Mouse (Mus musculus) lung, postnatal 10 days (tissue): ENCODE results near the gene Mast4.
"Not testable (repeated sequence)": the region's sequence is repeated elsewhere in the genome, so short reads cannot be mapped to it uniquely, and the experiment has no call there.

Experiments
- DNase-seq: peaks from one replicate; pipeline ENCODE4 v3.0.0; 2021

Mast4 gene

GRCm38 (mm10) chr13:102733063-102733462, 601.2 kb downstream of the Mast4 start:
- no peak for DNase-seq

- not testable (repeated sequence) for DNase-seq
Measured at GRCm38 (mm10) chr13:102728951-102729350, 605.3 kb downstream of the Mast4 start.

DNA sequence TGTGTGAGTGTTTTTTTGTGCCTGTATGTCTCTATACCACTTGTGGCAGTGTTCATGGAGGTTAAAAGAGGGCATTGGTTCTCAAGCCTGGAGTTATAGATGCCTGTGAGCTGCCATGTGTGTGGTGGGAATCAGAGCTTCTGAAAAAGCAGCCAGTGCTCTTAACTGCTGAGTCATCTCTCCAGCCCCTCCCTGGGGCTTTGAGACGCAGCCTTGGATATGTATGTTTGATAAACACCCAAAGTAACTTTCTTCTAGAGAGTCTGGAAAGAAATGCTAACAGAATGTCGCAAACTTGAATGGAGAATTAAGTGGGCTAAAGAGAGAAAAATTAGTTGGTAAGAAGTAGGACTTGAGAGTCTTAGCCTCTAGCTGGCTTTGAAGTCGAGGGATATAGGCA, 606.3 kb downstream of the Mast4 start:
- DNase-seq: no peak

DNA sequence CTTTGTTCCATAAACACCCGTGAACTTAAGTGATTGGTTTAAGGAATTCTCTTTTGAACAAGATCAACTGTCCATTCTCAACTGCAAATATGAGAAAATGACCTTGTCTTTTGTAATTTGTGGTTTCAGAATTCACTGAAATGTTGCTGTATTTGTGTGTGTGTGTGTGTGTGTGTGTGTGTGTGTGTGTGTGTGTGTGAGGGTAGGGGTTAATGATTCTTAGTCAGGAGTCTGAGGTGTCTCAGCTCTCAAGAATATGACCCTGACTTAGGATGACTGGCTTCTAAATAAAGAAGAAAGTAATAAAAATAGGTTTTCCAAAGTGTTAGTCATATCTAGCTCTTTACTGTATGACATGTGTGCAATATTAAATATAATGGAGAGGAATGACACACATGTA, 607.4 kb downstream of the Mast4 start:
- no peak for DNase-seq

- DNase-seq: no peak
Measured at GRCm38 (mm10) chr13:102725906-102726305, 608.4 kb downstream of the Mast4 start.

GRCm38 (mm10) chr13:102725416-102725815, 608.9 kb downstream of the Mast4 start:
- no peak for DNase-seq

DNA sequence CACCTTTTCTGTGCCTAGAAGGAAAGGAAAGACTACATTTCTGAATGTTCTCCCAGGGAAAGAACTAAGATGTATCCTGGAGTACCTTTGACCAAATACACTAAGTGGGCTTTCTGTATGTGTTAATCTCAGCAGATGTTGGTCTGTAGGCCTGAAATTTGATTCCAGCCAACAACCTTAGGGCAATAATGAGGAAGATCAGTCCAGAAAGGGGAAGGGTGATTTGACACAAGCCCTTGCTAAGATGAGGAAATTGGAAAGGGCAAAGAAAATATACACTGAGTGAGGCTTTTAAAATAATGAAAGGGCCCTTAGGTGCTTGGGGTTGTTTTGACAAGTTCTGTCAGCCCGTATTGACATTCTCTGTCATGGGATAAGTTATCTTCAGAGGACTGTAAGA, 617.3 kb downstream of the Mast4 start:
- no peak for DNase-seq

GRCm38 (mm10) chr13:102700744-102701143, 633.6 kb downstream of the Mast4 start:
- no peak for DNase-seq

GRCm38 (mm10) chr13:102700176-102700575, 634.1 kb downstream of the Mast4 start:
- DNase-seq: no peak

DNA sequence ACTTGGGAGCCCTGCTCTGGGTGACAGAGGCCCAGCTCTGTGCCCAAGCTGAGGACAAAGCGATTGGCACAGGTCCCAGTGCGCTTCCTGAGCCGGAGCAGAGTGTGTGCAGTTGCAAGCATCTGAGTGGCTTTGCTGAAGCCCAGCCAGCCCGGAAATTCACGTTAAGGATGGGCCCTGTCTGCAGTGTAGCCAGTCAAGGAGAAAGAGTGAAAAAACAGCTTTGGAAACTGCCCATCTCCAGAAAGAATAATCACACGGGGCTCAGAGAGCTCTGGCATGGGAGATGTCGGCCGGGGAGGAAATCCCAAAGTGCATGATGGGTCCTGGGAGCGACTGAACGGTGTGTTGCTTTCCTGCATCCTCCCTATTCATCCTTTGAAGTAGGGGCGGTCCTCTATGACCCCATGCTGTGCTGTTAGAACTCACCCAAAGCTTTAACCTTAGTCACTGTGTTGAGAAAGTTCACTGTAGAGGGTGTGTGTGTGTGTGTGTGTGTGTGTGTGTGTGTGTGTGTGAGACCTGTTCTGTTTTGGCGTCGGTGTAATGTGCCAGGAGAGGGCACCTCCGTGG, 635.5 kb downstream of the Mast4 start:
- DNase-seq: peak; percentile 84

- DNase-seq: no peak
Measured at GRCm38 (mm10) chr13:102698335-102698734, 636.0 kb downstream of the Mast4 start.

GRCm38 (mm10) chr13:102695121-102695905, 639.0 kb downstream of the Mast4 start:
- no peak for DNase-seq

- DNase-seq: no peak
Measured at GRCm38 (mm10) chr13:102694154-102694553, 640.1 kb downstream of the Mast4 start.

- peak; percentile 31 for DNase-seq
Measured at GRCm38 (mm10) chr13:102693341-102693801, 640.9 kb downstream of the Mast4 start, which contains the start of gene Cd180. Cd180 (plus strand) TSS chr13:102693558.

GRCm38 (mm10) chr13:102691408-102692150, 642.7 kb downstream of the Mast4 start:
- DNase-seq: no peak

DNA sequence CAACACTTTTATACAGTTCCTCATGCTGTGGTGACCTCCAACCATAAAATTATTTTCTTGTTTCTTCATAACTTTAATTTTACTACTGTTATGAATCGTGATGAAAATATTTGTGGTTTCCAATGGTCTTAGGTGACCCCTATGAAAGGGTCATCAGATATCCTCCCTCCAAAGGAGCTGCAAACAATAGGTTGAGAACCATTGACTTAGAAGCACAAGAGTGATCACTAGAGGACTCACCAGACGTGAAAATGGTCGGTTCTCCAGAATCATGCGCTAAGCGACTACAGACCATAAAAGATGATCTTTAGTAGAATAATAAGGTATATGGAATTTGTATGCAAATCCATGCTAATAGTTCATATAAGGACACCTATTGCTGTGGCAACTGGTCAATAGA, 644.1 kb downstream of the Mast4 start:
- no peak for DNase-seq

- DNase-seq: no peak
Measured at GRCm38 (mm10) chr13:102689201-102690090, 644.9 kb downstream of the Mast4 start.

DNA sequence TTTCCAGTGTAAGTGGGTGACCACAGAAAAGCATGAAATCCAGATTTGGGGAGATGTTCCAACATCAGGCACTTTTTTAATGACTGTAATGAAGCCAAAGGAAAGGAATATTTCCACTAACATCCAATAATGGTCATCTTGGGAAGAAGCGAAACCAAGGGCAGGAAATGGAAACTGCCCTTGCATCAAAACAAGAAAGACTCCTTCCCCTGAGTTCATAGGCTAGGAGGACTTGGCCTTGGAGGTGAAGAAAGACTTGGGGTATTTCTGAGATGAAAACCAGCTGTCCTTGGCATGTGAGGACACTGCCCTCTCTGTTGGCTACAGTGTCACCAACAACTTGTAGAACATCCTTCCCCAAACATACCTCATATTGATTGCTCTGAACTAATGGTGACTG, 646.2 kb downstream of the Mast4 start:
- peak; percentile 38 for DNase-seq

GRCm38 (mm10) chr13:102684890-102685289, 649.4 kb downstream of the Mast4 start:
- peak; percentile 23 for DNase-seq
